Mouse (Mus musculus): ENCODE measurements around the gene Fgfr4. TPM values are rescaled to one million over a fixed set of nuclear protein-coding genes. Genes with fewer than 3 reads are reported as not detected.

Gene Fgfr4
- not detected for polyA plus RNA-seq (2017; shearing (Covaris generic))

GRCm38 (mm10) chr13:55152621-55153415, at the start of gene Fgfr4:
Gene Fgfr4 (plus strand): TSS chr13:55152640.
- no peak for ATAC-seq

DNA sequence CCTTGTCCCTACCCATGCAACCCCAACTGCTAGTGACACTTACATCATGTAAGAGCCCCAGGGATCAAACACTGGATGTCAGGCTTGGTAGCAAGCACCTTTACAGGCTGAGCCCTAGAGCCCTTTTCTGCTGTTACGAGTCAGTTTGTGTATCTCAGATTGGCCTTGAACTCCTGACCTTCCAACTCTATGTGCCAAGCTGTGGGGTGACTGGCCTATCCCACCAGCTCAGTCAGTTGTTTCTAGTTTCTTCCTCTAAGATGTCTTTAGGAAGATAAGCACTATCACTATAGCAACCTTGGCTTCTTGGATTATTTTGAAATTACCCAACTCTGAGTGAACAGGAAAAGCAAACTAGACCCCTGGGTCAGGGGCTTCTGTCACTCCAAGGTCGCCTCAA, 49.1 kb upstream of the Fgfr4 start:
- ATAC-seq = no peak

DNA sequence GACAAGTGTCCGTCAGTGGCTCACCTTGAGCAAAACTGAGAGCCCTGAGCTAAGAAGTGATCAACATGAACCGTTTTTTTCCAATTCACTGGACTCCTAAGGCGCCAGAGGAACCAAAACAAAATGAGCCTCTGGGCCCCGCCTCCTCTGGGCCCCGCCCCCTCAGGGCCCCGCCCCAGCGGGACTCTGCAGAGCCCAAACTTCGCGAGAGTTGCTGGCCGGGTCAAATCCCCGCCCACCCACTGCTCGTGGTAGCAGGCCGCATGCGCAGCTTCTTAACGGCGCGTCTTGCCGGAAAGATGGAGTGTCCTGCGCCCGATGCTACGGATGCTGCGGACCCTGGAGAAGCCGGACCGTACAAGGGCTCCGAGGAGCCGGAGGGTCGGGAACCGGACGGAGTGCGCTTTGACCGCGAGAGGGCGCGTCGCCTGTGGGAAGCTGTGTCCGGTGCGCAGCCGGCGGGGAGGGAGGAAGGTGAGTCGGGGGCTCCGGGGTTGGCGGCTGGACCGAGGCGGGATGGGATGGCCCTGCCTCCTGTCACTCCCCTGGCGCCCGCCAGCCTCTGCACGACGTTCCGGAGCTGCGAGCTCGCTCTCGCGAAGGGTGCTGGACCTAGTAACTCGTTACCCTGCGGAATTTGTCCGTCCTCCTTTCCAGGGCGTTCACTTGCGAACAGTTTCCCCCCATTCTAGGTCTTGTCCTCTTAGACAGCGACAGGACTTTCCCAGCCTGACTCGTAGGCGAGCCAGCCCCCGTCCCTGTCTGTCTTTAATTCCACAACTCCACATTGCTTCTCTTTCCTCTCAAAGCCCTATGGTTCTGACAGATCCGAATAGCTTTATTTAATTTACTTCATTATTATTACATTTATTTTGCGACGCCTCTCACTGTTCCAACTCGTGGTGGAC, 47.1 kb upstream of the Fgfr4 start, which contains the start of gene Zfp346:
Zfp346 (plus strand) TSS at position 267 of the 908 bp plus-strand sequence.
- peak; percentile 90 for ATAC-seq

GRCm38 (mm10) chr13:55105953-55106691, 46.3 kb upstream of the Fgfr4 start:
- no peak for ATAC-seq

GRCm38 (mm10) chr13:55107116-55107515, 45.3 kb upstream of the Fgfr4 start:
- no peak for ATAC-seq

DNA sequence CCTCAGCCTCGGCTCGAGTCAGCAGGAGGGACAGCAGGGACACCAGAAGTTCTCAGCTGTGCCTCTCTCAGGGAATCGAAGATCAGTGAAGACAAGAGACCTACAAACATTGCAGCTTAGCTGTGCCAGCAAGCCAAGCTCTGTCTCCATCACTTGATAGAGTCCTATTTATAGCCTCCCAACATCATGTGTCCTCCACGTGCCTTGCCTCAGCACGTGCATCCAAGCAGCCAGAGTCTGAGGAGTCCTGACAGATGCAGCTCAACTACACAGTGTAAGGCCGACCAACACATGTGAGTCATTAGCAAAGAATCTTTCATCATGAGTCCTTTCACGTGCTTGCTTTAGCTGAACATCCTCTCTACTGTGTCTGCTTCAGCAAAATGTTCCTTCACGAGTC, 44.7 kb upstream of the Fgfr4 start:
- ATAC-seq = no peak

GRCm38 (mm10) chr13:55114375-55114774, 38.1 kb upstream of the Fgfr4 start:
- ATAC-seq = no peak

- ATAC-seq = no peak
Observed at GRCm38 (mm10) chr13:55124903-55125302, 27.5 kb upstream of the Fgfr4 start.

GRCm38 (mm10) chr13:55133448-55133847, 19.0 kb upstream of the Fgfr4 start, which contains the start of gene Gm17617:
Gene Gm17617 (minus strand): TSS chr13:55133548.
- no peak for ATAC-seq

GRCm38 (mm10) chr13:55135382-55135781, 17.1 kb upstream of the Fgfr4 start:
- ATAC-seq = no peak

GRCm38 (mm10) chr13:55140271-55140670, 12.2 kb upstream of the Fgfr4 start:
- no peak for ATAC-seq

GRCm38 (mm10) chr13:55153951-55154350, 1.5 kb downstream of the Fgfr4 start:
- no peak for ATAC-seq

- no peak for ATAC-seq
Observed at GRCm38 (mm10) chr13:55162365-55162764, 9.9 kb downstream of the Fgfr4 start.

GRCm38 (mm10) chr13:55163553-55163952, 11.1 kb downstream of the Fgfr4 start:
- no peak for ATAC-seq

- no peak for ATAC-seq
Observed at GRCm38 (mm10) chr13:55165831-55166339, 13.4 kb downstream of the Fgfr4 start.

DNA sequence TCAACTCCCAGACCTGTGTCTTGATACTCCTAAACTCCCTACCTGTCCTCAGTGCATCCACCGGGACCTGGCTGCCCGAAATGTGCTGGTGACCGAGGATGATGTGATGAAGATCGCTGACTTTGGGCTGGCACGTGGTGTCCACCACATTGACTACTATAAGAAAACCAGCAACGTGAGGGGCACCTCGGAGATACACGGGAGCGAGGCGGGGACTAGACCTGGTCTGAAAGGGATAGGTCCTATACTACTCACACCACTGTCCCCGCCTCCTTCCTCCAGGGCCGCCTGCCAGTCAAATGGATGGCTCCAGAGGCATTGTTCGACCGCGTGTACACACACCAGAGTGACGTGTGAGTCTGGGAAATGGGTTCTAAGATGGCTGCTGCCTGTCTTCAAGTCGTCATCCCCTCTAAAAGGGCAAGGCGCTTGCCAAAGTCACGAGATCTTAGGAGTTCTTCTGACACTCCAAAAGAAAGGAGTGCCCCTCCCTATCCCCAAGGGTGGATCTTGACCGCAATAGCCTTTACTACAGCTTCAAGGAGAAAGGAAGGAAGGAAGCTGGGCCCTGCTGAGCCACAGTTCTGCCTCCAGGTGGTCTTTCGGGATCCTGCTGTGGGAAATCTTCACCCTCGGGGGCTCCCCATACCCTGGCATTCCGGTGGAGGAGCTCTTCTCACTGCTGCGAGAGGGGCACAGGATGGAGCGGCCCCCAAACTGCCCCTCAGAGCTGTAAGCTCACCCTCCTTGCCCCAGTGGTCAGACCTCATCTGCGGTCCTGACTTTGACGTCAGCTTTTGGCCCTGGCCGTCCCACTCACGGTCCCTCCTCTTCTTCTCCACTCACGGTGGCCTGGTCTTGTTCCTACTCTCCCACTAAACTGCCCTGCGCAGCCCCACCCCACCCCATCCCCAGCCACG, 14.6 kb downstream of the Fgfr4 start:
- ATAC-seq = no peak

DNA sequence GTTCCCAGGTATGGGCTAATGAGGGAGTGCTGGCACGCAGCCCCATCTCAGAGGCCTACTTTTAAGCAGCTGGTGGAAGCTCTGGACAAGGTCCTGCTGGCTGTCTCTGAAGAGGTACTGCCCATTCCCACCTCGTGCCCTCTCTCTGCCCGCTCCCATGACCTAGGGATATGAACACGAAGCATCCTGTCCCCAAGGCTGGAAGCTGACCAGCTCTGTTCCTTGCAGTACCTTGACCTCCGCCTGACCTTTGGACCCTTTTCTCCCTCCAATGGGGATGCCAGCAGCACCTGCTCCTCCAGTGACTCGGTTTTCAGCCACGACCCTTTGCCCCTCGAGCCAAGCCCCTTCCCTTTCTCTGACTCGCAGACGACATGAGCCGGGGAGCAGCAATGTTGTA, 15.4 kb downstream of the Fgfr4 start:
- ATAC-seq = no peak

DNA sequence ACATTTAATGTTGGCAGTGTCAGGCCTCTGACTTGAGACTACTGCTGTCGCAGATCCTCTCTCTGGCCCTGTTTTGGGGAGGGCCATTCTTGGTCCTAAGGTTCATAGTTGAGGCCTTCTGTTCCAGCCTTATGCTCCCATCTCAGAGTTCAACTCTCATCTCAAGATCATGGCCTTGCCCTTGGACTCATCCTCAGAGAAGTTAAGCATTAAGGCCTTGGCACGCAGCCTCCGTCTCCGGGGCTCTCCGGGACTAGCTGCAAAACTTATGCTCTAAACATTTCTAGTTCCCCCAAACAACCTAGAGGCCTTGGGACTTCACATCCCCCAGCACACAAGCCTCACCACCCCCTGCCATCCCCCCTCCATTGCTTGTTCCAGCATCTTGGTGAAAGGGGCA, 15.8 kb downstream of the Fgfr4 start:
- no peak for ATAC-seq

DNA sequence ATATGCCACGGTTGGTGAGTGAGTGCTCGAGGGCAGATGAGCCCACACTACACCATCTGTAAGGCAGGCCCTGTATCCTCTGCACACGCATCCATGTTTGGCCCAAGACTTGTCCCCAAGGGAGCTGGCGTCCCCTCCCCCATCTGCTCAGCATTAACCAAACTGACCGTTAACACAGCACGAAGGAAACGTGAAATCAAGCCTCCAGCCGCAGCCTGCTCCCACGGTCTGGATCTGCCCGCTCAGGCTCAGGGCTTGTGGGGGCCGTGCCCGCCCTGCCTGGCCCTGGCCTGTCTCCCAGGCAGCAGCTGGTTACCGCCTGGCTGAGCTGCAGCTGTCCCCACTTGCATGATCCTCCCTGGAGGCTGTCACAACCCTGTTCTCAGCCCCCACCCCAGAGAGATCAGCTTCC, 16.5 kb downstream of the Fgfr4 start:
- no peak for ATAC-seq

GRCm38 (mm10) chr13:55171517-55172335, 19.3 kb downstream of the Fgfr4 start:
- ATAC-seq = no peak

All from inflammation-experienced regulatory T-cells, adult 6 months (primary cell).